28 mouse cellular contexts compared by ENCODE assay signal in the genomic region with DNA sequence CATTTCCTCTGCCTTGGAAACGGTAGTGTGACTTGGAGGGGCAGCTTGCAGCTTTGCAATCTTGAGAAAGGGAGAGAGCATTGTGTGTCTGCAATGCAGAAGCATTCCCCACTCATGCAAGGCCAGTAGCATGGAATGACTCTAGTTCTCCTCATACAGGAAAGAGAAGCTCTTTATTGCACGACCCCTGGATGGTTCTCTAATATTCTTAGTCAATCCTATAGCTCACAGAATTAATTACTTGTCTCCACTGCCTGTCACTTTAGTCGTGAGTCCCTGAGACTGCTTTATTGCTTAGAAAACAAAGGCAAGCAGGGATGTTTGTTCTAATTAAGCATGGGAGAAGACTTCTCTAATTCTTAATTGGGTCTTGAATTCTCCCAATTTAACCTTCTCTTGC.
DNase-seq lines count a peak whose midpoint lies in the region; ATAC-seq and TF ChIP-seq lines count a peak whose summit lies in the region.
"Had no signal": no experiment of that assay in that cellular context is flagged by ENCODE, and none has a peak within 500 bp of the region (broad histone marks: within the 10 kb centered on the region; RNA-seq: fewer than 3 reads in every experiment).

No protein-coding gene starts in this region.

- no peaks in the 10 kb centered on the region for H3K27me3 ChIP-seq in forebrain, embryonic 10.5 days (ENCODE audit: poor library complexity, severe bottlenecking)
- no peaks in the 10 kb centered on the region for H3K27me3 ChIP-seq in forebrain, embryonic 15.5 days
- H3K27me3 ChIP-seq: CH12.LX; heart, embryonic 12.5 days; heart, embryonic 15.5 days; hindbrain, embryonic 13.5 days; intestine, embryonic 15.5 days; Patski had no signal

- no peak for TF ChIP-seq POLR2A in brain, embryonic 14.5 days (IDR thresholded peaks at IDR 0.05; ENCODE audit: borderline replicate concordance, extremely low read depth, insufficient read depth, insufficient read length, poor library complexity, severe bottlenecking)

- 19% methylated on average over 3 of the region's 3 CpGs for WGBS in forebrain, embryonic 10.5 days
- 2% methylated on average over 3 of the region's 3 CpGs for WGBS in forebrain, embryonic 15.5 days

- no peaks in the 10 kb centered on the region for H3K36me3 ChIP-seq in forebrain, embryonic 10.5 days (replicated peaks)
- H3K36me3 ChIP-seq in forebrain, embryonic 15.5 days: no peaks in the 10 kb centered on the region
- H3K36me3 ChIP-seq: G1E; heart, embryonic 12.5 days; heart, embryonic 15.5 days; hindbrain, embryonic 10.5 days; hindbrain, embryonic 13.5 days; intestine, embryonic 15.5 days had no signal

- H3K9me3 ChIP-seq in forebrain, embryonic 10.5 days: no peaks in the 10 kb centered on the region
- no peaks in the 10 kb centered on the region for H3K9me3 ChIP-seq in forebrain, embryonic 15.5 days
- H3K9me3 ChIP-seq: G1E; heart, embryonic 12.5 days; heart, embryonic 15.5 days; hindbrain, embryonic 10.5 days; hindbrain, embryonic 13.5 days; intestine, embryonic 15.5 days had no signal

- TF ChIP-seq CTCF in brain, embryonic 14.5 days (IDR thresholded peaks at IDR 0.05; ENCODE audit: borderline replicate concordance, extremely low read depth, insufficient read depth, insufficient read length): no peak

- H3K4me3 ChIP-seq in forebrain, embryonic 10.5 days: no peak overlapping the region
- no peak overlapping the region for H3K4me3 ChIP-seq in forebrain, embryonic 15.5 days
- H3K4me3 ChIP-seq: heart, embryonic 12.5 days; heart, embryonic 15.5 days; hindbrain, embryonic 10.5 days; hindbrain, embryonic 13.5 days; intestine, embryonic 15.5 days had no signal

- peaks cover 10% of the 10 kb centered on the region for H3K4me1 ChIP-seq in forebrain, embryonic 10.5 days
- H3K4me1 ChIP-seq in forebrain, embryonic 15.5 days: 0 out of 2 replicates have a peak, but pooled peaks cover 3% of the 10 kb centered on the region
- H3K4me1 ChIP-seq: heart, embryonic 12.5 days; heart, embryonic 15.5 days; hindbrain, embryonic 10.5 days; hindbrain, embryonic 13.5 days; intestine, embryonic 15.5 days had no signal

- no peak overlapping the region for H3K4me2 ChIP-seq in forebrain, embryonic 15.5 days (replicated peaks)
- H3K4me2 ChIP-seq: heart, embryonic 12.5 days; heart, embryonic 15.5 days; hindbrain, embryonic 13.5 days; intestine, embryonic 15.5 days had no signal

- no peak for ATAC-seq in forebrain, embryonic 15.5 days (replicated peaks)
- ATAC-seq: hindbrain, embryonic 16.5 days; intestine, embryonic 15.5 days; Patski had no signal

- no peak overlapping the region for H3K9ac ChIP-seq in forebrain, embryonic 15.5 days (replicated peaks)
- H3K9ac ChIP-seq: heart, embryonic 12.5 days; heart, embryonic 15.5 days; hindbrain, embryonic 13.5 days; intestine, embryonic 15.5 days had no signal

- peak overlapping the region; percentile 13; the same call in 1 of the 2 replicates for H3K27ac ChIP-seq in forebrain, embryonic 10.5 days
- H3K27ac ChIP-seq in forebrain, embryonic 15.5 days (replicated peaks): no peak overlapping the region
- H3K27ac ChIP-seq: heart, embryonic 15.5 days; hindbrain, embryonic 10.5 days; hindbrain, embryonic 13.5 days; intestine, embryonic 15.5 days had no signal

- DNase-seq in forebrain, embryonic 10.5 days (ENCODE audit: extremely low spot score, low spot score): no peak
- DNase-seq in brain, embryonic 14.5 days (ENCODE audit: low read depth): peak; percentile 58
- peak; percentile 2 for DNase-seq in embryo, embryonic 9.5 days (ENCODE audit: extremely low spot score)
- peak; percentile 11 for DNase-seq in retina, embryonic 14.5 days (ENCODE audit: low spot score)
- no peak for DNase-seq in right cerebral cortex, postnatal 36 days (ENCODE audit: low spot score in 2 of 2)
- DNase-seq in right cerebral cortex, postnatal 14 days: no peak
- DNase-seq: adrenal gland, postnatal 10 days; adrenal gland, postnatal 36 days; B cell, adult 2 months; cerebellum, adult 11 months; cerebellum, adult 2 months; cerebellum, postnatal 10 days; cerebellum, postnatal 36 days; gastrocnemius, postnatal 25 days; heart, adult 18-20 months; heart, postnatal 10 days; heart, postnatal 36 days; kidney, adult 11 months had no signal

Comparison
In these comparisons a context has a peak if more than half of its experiments do, and no peak if none do; other contexts are left out.
1. DNase-seq: peak in brain, embryonic 14.5 days (single experiment), embryo, embryonic 9.5 days (single experiment) and retina, embryonic 14.5 days (single experiment); none in forebrain, embryonic 10.5 days (single experiment), right cerebral cortex, postnatal 36 days (0 of 2) and right cerebral cortex, postnatal 14 days (single experiment).